Mouse (Mus musculus): ENCODE data around the gene Ssr2. TPM values are rescaled to one million over a fixed set of nuclear protein-coding genes. Genes with fewer than 3 reads are reported as not detected.

The Ssr2 gene
- polyA plus RNA-seq, 1 experiment from 2014 or later, result 195 TPM

GRCm38 (mm10) chr3:88546674-88547418, 28.8 kb upstream of the Ssr2 start:
- H3K27ac ChIP-seq (ENCODE audit: low read depth, low read length), result no peak overlapping the region
- peaks cover 2% of the 10 kb centered on the region for H3K4me1 ChIP-seq (ENCODE audit: control insufficient read depth, insufficient read depth, low read length)
- no peaks in the 10 kb centered on the region for H3K9me3 ChIP-seq (ENCODE audit: control insufficient read depth, low read length)
- ATAC-seq (ENCODE audit: insufficient read depth, low FRiP score, low TSS enrichment) (no peak), DNase-seq (ENCODE audit: low spot score) (no peak)
- no peaks in the 10 kb centered on the region for H3K27me3 ChIP-seq (ENCODE audit: control insufficient read depth, insufficient read depth, low read length)
- WGBS, result 78% methylated on average over 6 of the region's 6 CpGs
- H3K9ac ChIP-seq (ENCODE audit: low read length), result no peak overlapping the region
- no peak overlapping the region for H3K4me2 ChIP-seq (ENCODE audit: low read depth)
- no peaks in the 10 kb centered on the region; the same call in 1 of the 2 replicates for H3K36me3 ChIP-seq (ENCODE audit: control insufficient read depth, insufficient read depth, low read length)
- H3K4me3 ChIP-seq (ENCODE audit: low read depth, low read length), result no peak overlapping the region

DNA sequence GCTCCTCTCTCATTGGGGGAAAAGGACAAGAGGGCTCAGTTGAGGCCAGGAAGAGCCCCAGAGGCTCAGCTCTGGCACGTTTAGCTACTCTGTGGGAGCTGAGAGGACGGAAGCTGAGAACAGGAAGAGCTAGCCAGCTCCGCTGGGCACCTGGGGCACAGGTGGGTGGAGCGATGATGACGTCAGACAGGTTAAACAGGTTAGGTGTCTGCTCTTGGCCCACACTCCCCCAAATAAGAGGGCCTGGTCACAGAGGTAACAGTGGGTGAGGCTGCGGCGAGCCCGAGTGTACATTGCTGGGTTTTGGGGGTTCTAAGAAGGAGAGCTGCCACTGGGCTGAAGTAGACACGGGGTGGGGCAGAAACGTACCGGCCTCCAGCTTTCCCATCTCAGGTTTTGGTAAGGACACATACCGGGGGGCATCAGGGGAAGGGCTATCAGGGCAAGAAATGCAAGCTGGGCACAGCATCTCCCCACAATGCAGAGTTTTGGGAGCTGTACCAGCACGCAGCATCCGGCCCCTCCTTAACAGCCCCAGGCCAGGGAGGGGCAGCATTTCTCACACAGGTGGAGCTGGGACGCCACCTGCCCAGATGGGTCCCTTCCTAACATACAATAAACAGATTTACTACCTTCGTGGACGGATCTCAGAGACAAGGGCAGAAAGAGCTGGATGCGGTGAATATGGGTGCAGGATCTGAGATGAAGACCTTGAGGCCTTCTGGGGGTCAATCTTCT, 27.3 kb upstream of the Ssr2 start, which contains the start of gene Rab25:
Gene Rab25 (minus strand): TSS at position 121 of the 738 bp plus-strand sequence.
- DNase-seq (ENCODE audit: low spot score) (no peak), ATAC-seq (ENCODE audit: insufficient read depth, low FRiP score, low TSS enrichment) (no peak)
- Histone ChIP-seq H3K9me3 (ENCODE audit: control insufficient read depth, low read length) (no peaks in the 10 kb centered on the region), H3K27ac (ENCODE audit: low read depth, low read length) (no peak within 1 kb of the TSS), H3K27me3 (ENCODE audit: control insufficient read depth, insufficient read depth, low read length) (no peaks in the 10 kb centered on the region), H3K36me3 (ENCODE audit: control insufficient read depth, insufficient read depth, low read length) (no peaks in the 10 kb centered on the region; the same call in 1 of the 2 replicates), H3K9ac (ENCODE audit: low read length) (no peak within 1 kb of the TSS), H3K4me3 (ENCODE audit: low read depth, low read length) (no peak within 1 kb of the TSS), H3K4me1 (ENCODE audit: control insufficient read depth, insufficient read depth, low read length) (peaks cover 7% of the 10 kb centered on the region), H3K4me2 (ENCODE audit: low read depth) (no peak within 1 kb of the TSS)
- WGBS, result 50% methylated on average over 18 of the region's 18 CpGs

DNA sequence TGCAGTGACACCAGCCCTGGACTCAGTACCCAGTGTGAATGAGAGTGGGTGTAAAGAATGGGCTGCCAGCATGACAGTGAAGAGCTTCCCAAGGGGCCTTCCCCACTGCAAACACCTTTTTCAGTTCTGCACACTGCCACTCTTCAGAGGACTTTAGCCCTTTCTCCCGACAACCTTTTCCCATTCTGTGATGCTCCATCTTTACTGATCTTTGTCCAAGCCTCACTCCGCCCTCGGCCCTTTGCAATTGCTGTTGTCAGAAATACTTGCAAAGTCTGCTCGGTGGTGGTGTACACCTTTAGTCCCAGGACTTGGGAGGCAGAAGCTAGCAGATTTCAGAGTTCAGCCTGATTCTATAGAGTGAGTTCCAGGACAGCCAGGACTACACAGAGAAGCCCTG, 24.1 kb upstream of the Ssr2 start:
- H3K27me3 ChIP-seq (ENCODE audit: control insufficient read depth, insufficient read depth, low read length), result no peaks in the 10 kb centered on the region
- H3K27ac ChIP-seq (ENCODE audit: low read depth, low read length), result no peak overlapping the region
- peaks cover 11% of the 10 kb centered on the region for H3K4me1 ChIP-seq (ENCODE audit: control insufficient read depth, insufficient read depth, low read length)
- H3K9me3 ChIP-seq (ENCODE audit: control insufficient read depth, low read length), result no peaks in the 10 kb centered on the region
- H3K4me2 ChIP-seq (ENCODE audit: low read depth), result no peak overlapping the region; the same call in 1 of the 2 replicates
- 86% methylated on average over 4 of the region's 4 CpGs for WGBS
- H3K9ac ChIP-seq (ENCODE audit: low read length), result no peak overlapping the region
- no peak overlapping the region for H3K4me3 ChIP-seq (ENCODE audit: low read depth, low read length)
- peaks cover 4% of the 10 kb centered on the region for H3K36me3 ChIP-seq (ENCODE audit: control insufficient read depth, insufficient read depth, low read length)
- DNase-seq (ENCODE audit: low spot score) (no peak), ATAC-seq (ENCODE audit: insufficient read depth, low FRiP score, low TSS enrichment) (no peak)

- Histone ChIP-seq H3K27me3 (ENCODE audit: control insufficient read depth, insufficient read depth, low read length) (no peaks in the 10 kb centered on the region), H3K27ac (ENCODE audit: low read depth, low read length) (peak overlapping the region; percentile 64; the same call in 1 of the 2 replicates), H3K4me1 (ENCODE audit: control insufficient read depth, insufficient read depth, low read length) (peaks cover 11% of the 10 kb centered on the region), H3K4me3 (ENCODE audit: low read depth, low read length) (peak overlapping the region; percentile 90), H3K9me3 (ENCODE audit: control insufficient read depth, low read length) (no peaks in the 10 kb centered on the region), H3K4me2 (ENCODE audit: low read depth) (peak overlapping the region; percentile 79), H3K36me3 (ENCODE audit: control insufficient read depth, insufficient read depth, low read length) (peaks cover 8% of the 10 kb centered on the region), H3K9ac (ENCODE audit: low read length) (peak overlapping the region; percentile 66)
- ATAC-seq (ENCODE audit: insufficient read depth, low FRiP score, low TSS enrichment), result no peak
- DNase-seq (ENCODE audit: low spot score), result no peak
- WGBS, result 25% methylated on average over 16 of the region's 16 CpGs
Observed at GRCm38 (mm10) chr3:88552082-88552645, 23.5 kb upstream of the Ssr2 start.

- H3K4me1 ChIP-seq (ENCODE audit: control insufficient read depth, insufficient read depth, low read length), result peaks cover 11% of the 10 kb centered on the region
Observed at GRCm38 (mm10) chr3:88552676-88553524, 22.8 kb upstream of the Ssr2 start, which contains the start of gene Lamtor2. Gene Lamtor2, minus strand, starts transcription at chr3:88553074.

GRCm38 (mm10) chr3:88553525-88553879, 22.2 kb upstream of the Ssr2 start, which contains the start of gene Ubqln4:
Gene Ubqln4, plus strand, starts transcription at chr3:88553758.
- H3K4me3 ChIP-seq (ENCODE audit: low read depth, low read length), result peak within 1 kb of the TSS; percentile 90
- DNase-seq (ENCODE audit: low spot score), result peak; percentile 98
- H3K27ac ChIP-seq (ENCODE audit: low read depth, low read length), result peak within 1 kb of the TSS; percentile 95
- H3K4me2 ChIP-seq (ENCODE audit: low read depth), result peak within 1 kb of the TSS; percentile 79
- H3K9me3 ChIP-seq (ENCODE audit: control insufficient read depth, low read length), result no peaks in the 10 kb centered on the region
- peak; percentile 92 for ATAC-seq (ENCODE audit: insufficient read depth, low FRiP score, low TSS enrichment)
- peak within 1 kb of the TSS; percentile 90 for H3K9ac ChIP-seq (ENCODE audit: low read length)
- H3K36me3 ChIP-seq (ENCODE audit: control insufficient read depth, insufficient read depth, low read length), result peaks cover 12% of the 10 kb centered on the region
- H3K27me3 ChIP-seq (ENCODE audit: control insufficient read depth, insufficient read depth, low read length), result no peaks in the 10 kb centered on the region
- under 1% methylated on average over 23 of the region's 37 CpGs for WGBS
- H3K4me1 ChIP-seq (ENCODE audit: control insufficient read depth, insufficient read depth, low read length), result peaks cover 11% of the 10 kb centered on the region

More at GRCm38 (mm10) chr3:88552676-88553524, 22.8 kb upstream of the Ssr2 start, which contains the start of gene Lamtor2:
- H3K9me3 ChIP-seq (ENCODE audit: control insufficient read depth, low read length), result no peaks in the 10 kb centered on the region
- no peaks in the 10 kb centered on the region for H3K27me3 ChIP-seq (ENCODE audit: control insufficient read depth, insufficient read depth, low read length)
- peak; percentile 89 for ATAC-seq (ENCODE audit: insufficient read depth, low FRiP score, low TSS enrichment)
- H3K4me3 ChIP-seq (ENCODE audit: low read depth, low read length), result peak within 1 kb of the TSS; percentile 90
- peak within 1 kb of the TSS; percentile 79 for H3K4me2 ChIP-seq (ENCODE audit: low read depth)
- DNase-seq (ENCODE audit: low spot score), result peak; percentile 99
- WGBS, result under 1% methylated on average over 48 of the region's 48 CpGs
- peaks cover 11% of the 10 kb centered on the region for H3K36me3 ChIP-seq (ENCODE audit: control insufficient read depth, insufficient read depth, low read length)
- H3K9ac ChIP-seq (ENCODE audit: low read length), result peak within 1 kb of the TSS; percentile 90
- H3K27ac ChIP-seq (ENCODE audit: low read depth, low read length), result peak within 1 kb of the TSS; percentile 95

- H3K9ac ChIP-seq (ENCODE audit: low read length), result peak overlapping the region; percentile 90
- H3K27ac ChIP-seq (ENCODE audit: low read depth, low read length), result peak overlapping the region; percentile 95
- peak overlapping the region; percentile 79 for H3K4me2 ChIP-seq (ENCODE audit: low read depth)
- DNase-seq (ENCODE audit: low spot score) (peak; percentile 80), ATAC-seq (ENCODE audit: insufficient read depth, low FRiP score, low TSS enrichment) (peak; percentile 33)
- no peaks in the 10 kb centered on the region for H3K27me3 ChIP-seq (ENCODE audit: control insufficient read depth, insufficient read depth, low read length)
- H3K4me3 ChIP-seq (ENCODE audit: low read depth, low read length), result peak overlapping the region; percentile 90
- H3K4me1 ChIP-seq (ENCODE audit: control insufficient read depth, insufficient read depth, low read length), result peaks cover 11% of the 10 kb centered on the region
- 0% methylated on average over 35 of the region's 41 CpGs for whole genome bisulfite sequencing
- H3K36me3 ChIP-seq (ENCODE audit: control insufficient read depth, insufficient read depth, low read length), result peaks cover 12% of the 10 kb centered on the region
- H3K9me3 ChIP-seq (ENCODE audit: control insufficient read depth, low read length), result no peaks in the 10 kb centered on the region
Observed at GRCm38 (mm10) chr3:88553880-88554586, 21.6 kb upstream of the Ssr2 start.

All from neural tube, embryonic 11.5 days (tissue).